Mouse (Mus musculus): Measurements from ENCODE around the gene Cybc1.

DNA sequence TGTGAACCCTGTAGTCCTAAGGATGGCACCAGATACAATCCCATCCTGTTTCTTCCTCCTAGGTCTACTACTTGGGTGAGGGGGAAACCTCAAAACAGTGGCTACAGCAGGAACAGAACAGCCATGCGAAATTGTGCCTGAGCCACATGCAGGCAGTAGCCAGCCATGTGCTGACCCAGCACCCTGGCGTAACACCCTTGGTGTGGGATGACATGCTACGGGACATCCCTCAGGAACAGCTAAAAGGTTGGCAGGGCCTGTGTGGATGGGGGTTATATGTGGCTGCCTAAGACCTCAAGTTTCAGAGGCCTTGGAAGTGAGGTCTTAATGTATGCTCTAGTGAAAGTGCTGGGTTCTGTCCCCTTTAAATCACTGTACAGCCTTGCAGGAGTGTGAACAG, 12.3 kb downstream of the Cybc1 start:
- no peak for TF ChIP-seq POLR2A (IDR thresholded peaks at IDR 0.05; ENCODE audit: borderline replicate concordance, extremely low read depth, low read depth, low read length)
- no peak for TF ChIP-seq CTCF (IDR thresholded peaks at IDR 0.05; ENCODE audit: insufficient read depth, low read length)

Measured in lung, adult 2 months (tissue).